11 mouse cellular contexts compared by ENCODE assay signal in the genomic region with DNA sequence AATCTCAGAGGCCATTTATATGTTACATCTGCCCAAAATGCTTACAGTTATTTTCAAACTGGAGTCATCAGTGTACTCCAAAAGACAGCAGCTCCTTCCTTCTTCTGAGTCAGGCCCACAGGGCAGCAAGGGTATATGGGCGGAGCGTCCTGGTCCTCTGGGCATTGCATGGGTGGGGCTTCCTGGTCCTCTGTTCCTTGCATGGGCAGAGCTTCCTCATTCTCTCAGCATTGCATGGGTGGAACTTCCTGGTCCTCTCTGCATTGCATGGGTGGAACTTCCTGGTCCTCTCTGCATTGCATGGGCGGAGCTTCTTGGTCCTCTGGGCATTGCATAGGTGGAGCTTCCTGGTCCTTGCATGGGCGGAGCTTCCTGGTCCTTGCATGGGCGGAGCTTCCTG.
DNase-seq lines count a peak whose midpoint lies in the region; ATAC-seq and TF ChIP-seq lines count a peak whose summit lies in the region.
"Had no signal": no experiment of that assay in that cellular context is flagged by ENCODE, and none has a peak within 500 bp of the region (broad histone marks: within the 10 kb centered on the region; RNA-seq: fewer than 3 reads in every experiment).

No protein-coding gene starts in this region.

- no peak overlapping the region for H3K27ac ChIP-seq in liver, embryonic 12.5 days
- H3K27ac ChIP-seq in liver, postnatal 0 days (ENCODE audit: low read depth) = no peak overlapping the region
- H3K27ac ChIP-seq: heart, adult 2 months; liver, embryonic 15.5 days had no signal

- H3K4me1 ChIP-seq in liver, embryonic 12.5 days = no peaks in the 10 kb centered on the region
- no peaks in the 10 kb centered on the region for H3K4me1 ChIP-seq in liver, postnatal 0 days (ENCODE audit: insufficient read depth)
- H3K4me1 ChIP-seq: liver, embryonic 15.5 days had no signal

- no peak overlapping the region for H3K4me3 ChIP-seq in liver, embryonic 12.5 days
- no peak overlapping the region for H3K4me3 ChIP-seq in liver, postnatal 0 days (ENCODE audit: low read depth, low read length)
- H3K4me3 ChIP-seq: heart, adult 2 months; hindbrain, embryonic 15.5 days; liver, embryonic 15.5 days had no signal

- ATAC-seq in liver, embryonic 12.5 days = no peak
- ATAC-seq in liver, postnatal 0 days = peak; percentile 59
- ATAC-seq in monocyte, adult 5-6 weeks (replicated peaks; ENCODE audit: insufficient number of reproducible peaks, low FRiP score, low TSS enrichment, poor library complexity, severe bottlenecking) = peak; percentile 79
- ATAC-seq: forebrain, embryonic 14.5 days had no signal

- H3K9me3 ChIP-seq in liver, embryonic 12.5 days (replicated peaks) = no peaks in the 10 kb centered on the region
- no peaks in the 10 kb centered on the region for H3K9me3 ChIP-seq in liver, postnatal 0 days (ENCODE audit: low read length)
- H3K9me3 ChIP-seq: hindbrain, embryonic 15.5 days; liver, embryonic 15.5 days had no signal

- 78% methylated on average over 5 of the region's 5 CpGs for WGBS in liver, embryonic 12.5 days (ENCODE audit: insufficient replicate concordance)
- 83% methylated on average over 5 of the region's 5 CpGs for WGBS in liver, postnatal 0 days (ENCODE audit: insufficient replicate concordance)

- peak; percentile 17 for DNase-seq in liver
- DNase-seq in MEL-GATA-1-ER (ENCODE audit: extremely low read depth, low read depth) = peak; percentile 87
- peak; percentile 45 for DNase-seq in liver, postnatal 0 days
- DNase-seq in gastrocnemius, postnatal 25 days = no peak
- DNase-seq in right cerebral cortex, postnatal 36 days (ENCODE audit: low spot score in 2 of 2) = no peak
- DNase-seq: heart, adult 2 months had no signal

- no peak for TF ChIP-seq CTCF in liver, postnatal 0 days (IDR thresholded peaks at IDR 0.05; ENCODE audit: low read depth)

- no peaks in the 10 kb centered on the region for H3K27me3 ChIP-seq in liver, embryonic 12.5 days (replicated peaks)
- no peaks in the 10 kb centered on the region for H3K27me3 ChIP-seq in liver, postnatal 0 days (ENCODE audit: insufficient read depth, low read length)
- H3K27me3 ChIP-seq: hindbrain, embryonic 15.5 days; liver, embryonic 15.5 days had no signal

- no peak overlapping the region for H3K9ac ChIP-seq in liver, embryonic 12.5 days
- no peak overlapping the region for H3K9ac ChIP-seq in liver, postnatal 0 days (replicated peaks)
- H3K9ac ChIP-seq: hindbrain, embryonic 15.5 days; liver, embryonic 15.5 days had no signal

- no peak overlapping the region for H3K4me2 ChIP-seq in liver, embryonic 12.5 days
- H3K4me2 ChIP-seq in liver, postnatal 0 days (ENCODE audit: low read depth, low read length) = no peak overlapping the region
- H3K4me2 ChIP-seq: hindbrain, embryonic 15.5 days; liver, embryonic 15.5 days had no signal

- no peak for TF ChIP-seq EP300 in liver, postnatal 0 days (IDR thresholded peaks at IDR 0.05; ENCODE audit: low read depth)

- no peaks in the 10 kb centered on the region for H3K36me3 ChIP-seq in liver, embryonic 12.5 days
- H3K36me3 ChIP-seq in liver, postnatal 0 days (replicated peaks; ENCODE audit: insufficient read depth, low read length) = no peaks in the 10 kb centered on the region
- H3K36me3 ChIP-seq: hindbrain, embryonic 15.5 days; liver, embryonic 15.5 days had no signal

Comparison
In these comparisons a context has a peak if more than half of its experiments do, and no peak if none do; other contexts are left out.
1. DNase-seq: peak in liver (single experiment), MEL-GATA-1-ER (single experiment) and liver, postnatal 0 days (single experiment); none in gastrocnemius, postnatal 25 days (single experiment) and right cerebral cortex, postnatal 36 days (0 of 2).